Mouse (Mus musculus) liver, embryonic 14.5 days (tissue): ENCODE measurements around the gene Igsf21.

Source experiments
- CTCF ChIP-seq: IDR thresholded peaks from 2 replicates; pipeline ENCODE4 v1.5.1; 2016; ENCODE audit warnings: antibody characterized with exemption, low read depth, control low read depth
- EP300 ChIP-seq: IDR thresholded peaks from 2 replicates; pipeline ENCODE4 v1.6.1; 2016; ENCODE audit warnings: antibody characterized with exemption, low read depth

- no peak for TF ChIP-seq CTCF
- TF ChIP-seq EP300 = no peak
Observed at GRCm38 (mm10) chr4:140102581-140103200, 143.9 kb downstream of the Igsf21 start.
